Mouse (Mus musculus) spleen, postnatal 14 days (tissue): ENCODE results near the gene Inpp1.

ENCODE experiments used
- DNase-seq, 2 experiments: peaks; one replicate each; pipeline ENCODE4 v3.0.0; 2021 to 2022; ENCODE audit warnings: low spot score in 2 of 2

Gene Inpp1

GRCm38 (mm10) chr1:52793692-52794091, 23.8 kb downstream of the Inpp1 start:
- DNase-seq: no peak

DNA sequence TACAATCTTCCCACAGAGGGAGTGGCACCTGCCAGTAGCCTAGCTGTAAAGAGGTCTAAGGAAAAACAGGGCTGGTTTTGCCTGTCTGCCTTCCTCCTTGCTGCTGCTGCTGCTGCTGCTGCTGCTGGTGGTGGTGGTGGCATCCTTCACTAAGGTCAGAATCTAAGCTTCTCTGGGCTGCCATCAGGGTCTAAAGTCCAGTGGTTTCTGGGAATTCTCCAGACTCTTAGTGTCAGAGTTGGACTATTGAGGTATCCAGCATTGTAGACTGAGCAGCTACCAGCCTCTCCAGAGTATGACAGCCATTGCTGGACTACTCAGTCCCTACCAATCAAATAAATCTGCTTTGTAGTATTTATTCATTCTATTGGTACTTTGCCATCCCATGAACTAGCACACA, 24.8 kb downstream of the Inpp1 start:
- no peak for DNase-seq

GRCm38 (mm10) chr1:52787254-52787653, 30.2 kb downstream of the Inpp1 start:
- no peak for DNase-seq

GRCm38 (mm10) chr1:52765176-52766111, 52.0 kb downstream of the Inpp1 start:
- DNase-seq: no peak

DNA sequence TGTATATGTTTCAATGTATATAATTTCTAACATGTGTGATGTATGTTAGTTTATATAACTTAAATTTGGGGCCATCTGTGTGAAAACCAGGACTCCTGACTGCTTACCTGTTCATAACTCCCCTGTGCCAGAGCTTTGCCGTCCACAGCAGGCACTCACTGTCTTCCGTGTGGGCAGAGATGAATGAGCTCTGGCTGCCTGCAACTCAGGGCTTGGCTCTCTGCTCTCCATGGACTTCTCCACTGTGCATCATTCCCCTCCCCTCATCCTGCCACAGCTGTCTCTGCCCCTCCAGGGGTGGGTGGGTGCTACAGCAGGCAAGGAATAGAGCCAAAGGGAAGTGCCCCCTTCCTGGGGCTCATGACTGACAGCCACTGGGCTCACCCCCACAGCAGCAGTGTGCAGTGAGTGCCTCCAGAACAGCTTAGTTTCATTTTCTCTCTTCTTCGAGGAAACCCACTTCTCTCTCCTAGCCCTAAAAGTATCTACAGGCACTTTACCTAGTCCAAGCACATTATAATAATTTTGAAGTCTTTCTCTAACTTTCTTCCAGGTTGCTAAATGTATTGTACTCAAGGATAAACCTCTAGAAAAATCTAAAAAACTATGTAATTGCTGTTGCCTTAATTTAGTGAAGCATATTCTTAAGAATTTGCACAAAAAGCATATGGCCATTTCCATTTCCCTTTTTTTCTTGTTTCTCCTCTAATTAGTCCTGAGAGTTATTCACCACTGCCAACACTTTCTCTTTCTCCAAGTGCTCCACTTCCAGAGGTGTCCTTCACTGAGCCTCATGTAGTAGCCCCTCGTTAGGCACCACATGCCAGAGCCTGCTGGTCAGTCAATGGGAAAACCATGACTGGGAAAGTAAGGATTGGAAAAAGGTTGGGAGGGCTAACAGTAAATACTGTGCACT, 53.3 kb downstream of the Inpp1 start:
- DNase-seq: no peak

DNA sequence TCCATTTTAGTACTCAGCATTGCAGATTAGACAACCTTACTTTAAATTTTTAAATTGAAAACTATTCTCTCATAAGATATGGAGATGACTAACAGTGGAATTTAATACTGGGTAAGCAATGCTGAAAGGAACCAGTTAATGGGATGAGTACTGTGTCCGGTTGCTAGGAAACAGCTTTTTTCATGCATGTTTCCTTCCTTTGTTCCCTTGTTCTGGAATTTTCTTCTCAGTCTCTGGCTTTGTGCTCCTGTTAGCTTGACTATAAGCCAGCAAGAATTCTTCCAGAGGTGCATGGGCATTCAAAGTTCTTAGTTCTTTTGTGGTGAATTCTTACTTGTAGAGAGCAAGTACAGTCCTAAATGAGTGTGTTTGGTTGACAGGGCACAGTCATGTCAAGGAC, 59.3 kb downstream of the Inpp1 start:
- no peak for DNase-seq

DNA sequence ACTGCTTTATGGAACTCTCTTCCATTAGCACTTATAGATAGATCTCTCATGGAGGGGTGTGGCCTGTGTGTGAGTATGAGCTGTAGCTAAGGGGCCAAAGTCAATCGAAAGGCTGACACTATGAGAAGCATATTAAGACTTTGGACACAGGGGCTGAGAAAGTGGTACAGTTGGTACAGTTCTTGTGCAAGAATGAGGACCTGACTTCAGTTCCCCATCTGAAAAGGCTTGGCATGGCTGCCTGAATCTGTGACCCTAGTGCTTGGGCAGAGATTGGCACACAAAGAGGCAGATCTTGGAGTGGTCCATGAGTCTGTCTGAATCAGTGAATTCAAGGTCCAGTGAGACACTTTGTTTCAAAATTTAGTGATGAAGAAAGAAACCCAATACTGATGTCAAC, 63.2 kb downstream of the Inpp1 start:
- no peak for DNase-seq

DNA sequence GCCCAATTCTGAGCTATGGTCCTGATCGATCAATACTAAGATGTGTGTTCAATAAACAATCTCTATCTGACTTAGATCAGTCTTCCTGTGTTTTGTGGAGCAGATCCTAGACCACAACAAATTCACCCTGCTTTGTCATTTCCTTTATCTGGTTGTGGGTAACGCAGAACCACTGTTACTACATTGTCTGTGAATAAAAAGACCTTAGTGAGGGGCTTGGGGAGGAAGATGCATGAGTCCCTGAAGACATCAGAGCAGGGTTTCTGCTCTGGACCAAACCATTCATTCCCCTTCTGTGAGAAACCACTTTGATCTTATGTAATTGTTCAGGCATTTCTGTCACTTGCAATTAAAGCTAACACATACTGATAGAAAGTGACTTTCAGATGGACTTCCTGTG, 63.7 kb downstream of the Inpp1 start:
- no peak for DNase-seq

DNA sequence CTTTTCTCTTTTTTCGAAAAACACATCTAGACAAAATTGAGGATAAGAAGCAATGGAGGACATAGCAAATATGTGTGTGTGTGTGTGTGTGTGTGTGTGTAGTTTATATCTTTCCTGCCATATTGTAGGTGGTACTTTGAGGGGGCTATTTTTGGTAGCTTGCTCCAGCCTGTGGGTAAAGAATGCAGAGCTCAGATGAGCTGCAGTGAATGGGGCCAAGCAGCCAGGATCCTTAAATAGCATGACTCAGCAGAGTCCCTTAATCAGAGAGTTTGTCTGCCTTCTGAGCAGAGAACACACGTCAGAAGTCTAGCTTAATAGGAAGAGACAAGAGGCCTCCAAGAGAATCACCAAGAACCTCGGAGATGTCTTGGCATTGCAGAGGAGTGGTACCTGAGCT, 64.8 kb downstream of the Inpp1 start:
- no peak for DNase-seq

DNA sequence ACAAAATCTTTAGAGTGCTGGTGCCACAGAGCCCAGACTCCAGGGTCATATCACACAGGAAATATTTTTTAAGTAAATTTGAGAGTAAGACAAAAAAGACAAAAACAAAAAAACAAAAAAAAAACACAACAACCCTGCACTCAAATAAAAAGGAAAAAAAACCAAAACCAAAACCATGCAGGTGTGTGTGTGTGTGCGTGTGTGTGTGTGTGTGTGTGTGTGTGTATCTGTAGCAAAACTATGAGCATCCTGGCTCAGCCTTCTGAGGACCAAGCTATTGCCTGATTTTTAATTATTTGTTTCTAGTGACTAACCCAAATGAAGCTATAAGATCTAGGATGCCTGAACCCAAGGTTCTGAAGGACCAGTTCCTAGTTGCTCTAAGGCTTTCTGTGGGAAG, 65.9 kb downstream of the Inpp1 start:
- DNase-seq: no peak

DNA sequence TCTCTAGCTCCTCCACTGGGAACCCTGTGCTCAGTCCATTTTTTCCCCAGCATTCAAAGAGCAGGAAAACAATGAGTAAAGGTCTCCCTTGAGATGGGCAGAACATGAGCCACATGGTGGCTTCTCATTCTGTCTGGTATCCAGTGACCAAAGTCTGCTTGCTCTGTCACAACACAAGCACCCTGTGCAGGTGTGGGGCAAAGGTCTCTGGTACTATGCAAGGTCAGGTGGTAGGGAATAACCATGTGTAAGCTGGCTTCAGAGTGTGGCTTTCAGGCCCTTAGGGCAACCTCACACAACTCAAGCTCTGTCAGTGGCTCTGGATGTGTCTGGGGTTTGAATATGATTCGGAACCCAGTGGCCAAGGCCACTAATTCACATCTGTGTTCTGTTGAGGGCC, 67.5 kb downstream of the Inpp1 start:
- DNase-seq: no peak

DNA sequence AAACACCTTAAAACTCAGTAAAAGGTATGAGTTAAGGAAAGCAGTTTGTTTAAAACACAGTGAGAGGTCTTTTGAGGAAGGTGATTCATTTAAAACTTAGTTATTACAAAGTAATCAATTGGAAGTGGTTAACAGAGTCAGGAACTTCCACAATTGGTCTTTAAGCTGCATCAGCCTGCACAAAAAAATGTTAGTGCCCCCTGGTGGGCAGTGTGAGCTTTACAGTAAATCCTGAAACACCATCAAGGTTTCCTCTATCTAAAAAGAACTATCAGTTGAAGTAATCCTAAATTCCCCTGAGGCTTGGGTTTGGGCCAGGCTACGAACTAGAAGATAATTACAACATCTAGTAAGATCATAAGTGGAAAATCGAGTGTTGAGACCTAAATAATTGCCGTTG, 69.2 kb downstream of the Inpp1 start:
- peak; percentile 23 to 56 for DNase-seq

DNA sequence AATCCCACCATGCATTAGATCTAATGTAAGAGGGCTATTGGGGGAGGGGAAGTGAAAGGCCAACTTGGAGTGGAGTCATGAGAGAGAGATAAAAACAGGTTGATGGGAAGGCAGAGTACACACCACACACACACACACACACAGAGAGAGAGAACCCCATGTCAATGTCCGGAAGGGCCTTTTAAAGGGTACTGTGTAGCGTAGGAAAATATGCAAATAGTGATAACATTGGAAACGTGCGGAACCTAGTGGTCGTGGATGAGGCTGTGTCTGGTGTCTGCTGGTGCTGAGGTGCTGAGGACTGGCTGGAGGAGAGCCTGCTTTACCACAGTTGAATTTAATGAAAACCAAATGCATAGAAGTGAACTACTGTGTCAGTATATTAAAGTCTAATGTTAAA, 74.9 kb downstream of the Inpp1 start:
- no peak for DNase-seq
